Mouse (Mus musculus): ENCODE data around the gene Scube3. TPM values are rescaled to one million over a fixed set of nuclear protein-coding genes. Genes with fewer than 3 reads are reported as not detected.

The Scube3 gene
- total RNA-seq, 2 experiments from 2014 or later, result 4.8 to 9.3 TPM

- DNase-seq (ENCODE audit: low spot score in 2 of 2), result no peak
Measured at GRCm38 (mm10) chr17:28131156-28131555, 10.8 kb upstream of the Scube3 start.

GRCm38 (mm10) chr17:28133193-28133592 lies 8.7 kb upstream of the Scube3 start:
- peak; percentile 50 to 67 for DNase-seq (ENCODE audit: low spot score in 2 of 2)

GRCm38 (mm10) chr17:28135496-28135895 lies 6.4 kb upstream of the Scube3 start:
- DNase-seq (ENCODE audit: low spot score in 2 of 2), result peak in 1 of 2 experiments; percentile 30

- peak; percentile 36 to 46 for DNase-seq (ENCODE audit: low spot score in 2 of 2)
Measured at GRCm38 (mm10) chr17:28136266-28136665, 5.7 kb upstream of the Scube3 start.

- DNase-seq (ENCODE audit: low spot score in 2 of 2), result no peak
Measured at GRCm38 (mm10) chr17:28138013-28138412, 3.9 kb upstream of the Scube3 start.

- DNase-seq (ENCODE audit: low spot score in 2 of 2), result no peak
Measured at GRCm38 (mm10) chr17:28138685-28139084, 3.3 kb upstream of the Scube3 start.

- DNase-seq (ENCODE audit: low spot score in 2 of 2), result no peak
Measured at GRCm38 (mm10) chr17:28140431-28141204, 1.3 kb upstream of the Scube3 start.

GRCm38 (mm10) chr17:28141205-28141650 lies 713 bp upstream of the Scube3 start:
- peak in 1 of 2 experiments; percentile 30 for DNase-seq (ENCODE audit: low spot score in 2 of 2)

GRCm38 (mm10) chr17:28142700-28143610 lies 1.0 kb downstream of the Scube3 start:
- DNase-seq (ENCODE audit: low spot score in 2 of 2), result no peak

- no peak for DNase-seq (ENCODE audit: low spot score in 2 of 2)
Measured at GRCm38 (mm10) chr17:28143751-28144150, 1.8 kb downstream of the Scube3 start.

GRCm38 (mm10) chr17:28144241-28144640 lies 2.3 kb downstream of the Scube3 start:
- DNase-seq (ENCODE audit: low spot score in 2 of 2), result no peak

- DNase-seq (ENCODE audit: low spot score in 2 of 2), result no peak
Measured at GRCm38 (mm10) chr17:28148288-28148687, 6.3 kb downstream of the Scube3 start.

- no peak for DNase-seq (ENCODE audit: low spot score in 2 of 2)
Measured at GRCm38 (mm10) chr17:28149734-28150133, 7.8 kb downstream of the Scube3 start.

- no peak for DNase-seq (ENCODE audit: low spot score in 2 of 2)
Measured at GRCm38 (mm10) chr17:28150456-28150855, 8.5 kb downstream of the Scube3 start.

- DNase-seq (ENCODE audit: low spot score in 2 of 2), result no peak
Measured at GRCm38 (mm10) chr17:28153095-28153494, 11.2 kb downstream of the Scube3 start.

GRCm38 (mm10) chr17:28154970-28155369 lies 13.0 kb downstream of the Scube3 start:
- DNase-seq (ENCODE audit: low spot score in 2 of 2), result no peak

GRCm38 (mm10) chr17:28160361-28160760 lies 18.4 kb downstream of the Scube3 start:
- no peak for DNase-seq (ENCODE audit: low spot score in 2 of 2)

- no peak for DNase-seq (ENCODE audit: low spot score in 2 of 2)
Measured at GRCm38 (mm10) chr17:28161310-28161881, 19.5 kb downstream of the Scube3 start.

GRCm38 (mm10) chr17:28163666-28164065 lies 21.7 kb downstream of the Scube3 start:
- peak; percentile 82 to 83 for DNase-seq (ENCODE audit: low spot score in 2 of 2)

- DNase-seq (ENCODE audit: low spot score in 2 of 2), result no peak
Measured at GRCm38 (mm10) chr17:28170460-28171305, 28.7 kb downstream of the Scube3 start.

GRCm38 (mm10) chr17:28172690-28173089 lies 30.7 kb downstream of the Scube3 start:
- DNase-seq (ENCODE audit: low spot score in 2 of 2), result no peak

All from adrenal gland, adult 18-20 months (tissue).